Mouse (Mus musculus): ENCODE results near the gene Intu.

Intu gene

DNA sequence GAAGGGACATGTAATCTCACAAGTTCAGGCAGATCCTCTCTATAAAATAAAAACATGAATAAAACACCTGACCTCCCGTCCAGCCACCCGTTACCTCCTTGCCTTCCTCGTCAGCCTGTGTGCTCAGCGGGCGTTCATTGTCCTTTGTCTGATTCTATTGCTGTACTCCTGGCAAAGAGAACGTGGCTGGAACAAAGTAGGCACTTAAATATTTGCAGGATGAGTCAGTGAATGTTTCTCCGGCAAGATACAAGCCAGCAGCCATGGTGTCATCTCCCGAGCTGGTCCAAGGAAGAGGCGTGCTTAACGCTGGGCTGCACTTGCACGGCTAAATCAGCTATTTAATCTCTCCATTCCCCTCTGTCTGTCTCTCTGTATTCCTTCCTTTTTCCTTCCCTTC lies 151.3 kb downstream of the Intu start:
- peak; percentile 51 to 74 for DNase-seq (ENCODE audit: inconsistent age in 2 of 2, low spot score in 1 of 2)

DNA sequence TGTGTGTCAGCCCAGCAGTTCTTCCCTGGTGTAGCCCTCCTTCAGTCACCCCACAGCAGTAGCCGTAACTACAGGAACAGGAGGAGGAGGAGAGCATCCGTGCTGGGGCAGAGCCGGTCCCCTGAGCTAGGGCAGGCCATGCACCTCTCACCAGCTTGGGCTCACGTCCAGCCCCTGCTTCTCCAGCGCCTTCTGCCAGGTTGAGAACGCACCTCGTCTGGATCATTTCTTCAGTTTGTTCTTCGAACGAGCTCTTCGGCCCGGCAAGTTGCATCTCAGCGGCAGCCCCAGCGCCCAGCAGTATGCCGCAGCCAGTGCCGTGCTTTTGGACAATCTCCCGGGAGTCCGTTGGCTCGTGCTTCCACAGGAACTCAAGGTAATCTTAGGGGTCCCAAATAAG lies 152.1 kb downstream of the Intu start:
- DNase-seq (ENCODE audit: inconsistent age in 2 of 2, low spot score in 1 of 2) = no peak

DNA sequence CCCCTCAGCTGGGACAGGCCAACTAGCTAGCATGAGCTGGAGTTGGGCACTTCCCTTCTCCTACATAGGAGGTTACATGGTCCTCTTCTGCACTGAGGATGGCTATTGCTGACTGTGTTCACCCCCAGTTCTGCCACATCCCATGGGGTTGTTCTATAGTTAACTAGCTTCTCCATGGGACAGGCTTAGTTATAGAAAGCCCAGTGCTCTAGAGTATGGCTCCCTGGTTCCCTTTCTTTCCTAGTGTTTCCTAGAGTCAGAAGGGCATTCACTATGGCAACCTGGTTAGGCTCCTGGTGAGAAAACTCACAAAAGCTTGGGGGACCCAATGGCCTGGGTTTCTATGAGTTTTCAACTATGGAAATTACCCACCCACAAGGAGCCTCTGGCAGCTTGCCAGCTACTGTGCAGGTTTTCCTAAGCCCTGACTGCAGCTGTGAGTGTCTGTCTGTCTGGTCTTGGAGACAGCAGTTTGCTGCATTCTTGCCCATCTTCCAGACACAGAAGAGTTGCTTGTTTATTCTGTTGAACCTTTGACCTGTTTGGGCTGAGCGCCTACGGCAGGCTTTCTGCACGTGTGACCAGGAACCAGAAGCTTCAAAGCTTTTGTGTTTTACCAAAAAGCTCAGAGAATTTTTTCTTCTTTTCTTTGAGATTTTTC lies 154.9 kb downstream of the Intu start:
- DNase-seq (ENCODE audit: inconsistent age in 2 of 2, low spot score in 1 of 2) = peak in 1 of 2 experiments; percentile 27

DNA sequence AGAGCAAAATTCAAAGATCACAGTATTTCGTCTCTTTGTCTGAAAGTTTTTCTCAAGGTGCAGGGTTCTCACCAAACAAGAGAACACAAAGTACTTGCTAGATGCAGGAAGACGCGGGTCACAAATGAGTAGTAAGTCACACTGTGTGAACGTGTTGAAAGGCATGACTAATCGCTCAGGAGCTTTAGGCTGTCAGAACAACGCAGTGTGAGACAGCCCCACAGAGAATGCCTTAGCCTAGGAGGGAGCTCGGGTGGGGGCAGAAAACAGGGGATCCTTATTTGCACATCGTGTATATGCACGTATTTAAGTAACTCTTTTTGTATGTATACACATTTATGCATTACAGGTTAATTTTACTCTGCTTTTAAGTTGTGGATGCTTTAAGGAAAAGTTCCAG lies 155.8 kb downstream of the Intu start:
- no peak for DNase-seq (ENCODE audit: inconsistent age in 2 of 2, low spot score in 1 of 2)

DNA sequence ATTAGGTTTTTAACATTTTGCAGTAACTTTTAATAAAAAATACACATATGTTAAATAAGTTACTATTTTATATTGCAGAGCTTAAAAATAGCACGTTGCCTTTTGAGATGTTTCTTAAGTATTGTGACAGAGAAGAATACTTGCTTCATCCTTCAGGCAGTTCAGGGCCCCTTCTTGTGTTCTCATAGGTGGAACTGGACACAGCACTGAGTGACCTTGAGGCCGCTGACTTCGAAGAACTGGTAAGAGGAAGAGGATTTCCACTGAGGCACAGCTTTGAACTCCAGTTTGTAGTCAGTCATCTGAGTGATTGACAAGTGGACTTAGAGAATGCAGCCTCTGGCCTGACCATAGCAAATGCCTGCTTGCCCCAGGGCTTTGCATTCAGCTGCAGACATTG lies 156.5 kb downstream of the Intu start:
- no peak for DNase-seq (ENCODE audit: inconsistent age in 2 of 2, low spot score in 1 of 2)

DNA sequence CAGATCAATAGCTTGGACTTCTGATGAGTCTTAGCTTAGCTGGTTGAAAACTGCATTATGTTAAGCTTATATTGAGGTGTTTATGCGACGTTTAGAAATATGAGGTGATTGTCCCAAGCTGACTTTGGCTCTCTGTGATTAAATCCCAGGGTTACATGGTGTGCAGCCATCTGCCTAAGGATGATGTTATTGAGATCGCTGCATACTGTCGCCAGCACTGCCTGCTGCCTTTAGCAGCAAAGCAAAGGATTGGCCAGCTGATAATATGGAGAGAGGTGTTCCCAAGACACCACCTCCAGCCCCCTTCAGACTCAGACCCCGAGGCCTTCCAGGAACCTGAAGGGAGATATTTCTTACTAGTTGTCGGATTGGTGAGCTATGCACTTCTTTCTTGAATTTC lies 160.5 kb downstream of the Intu start:
- no peak for DNase-seq (ENCODE audit: inconsistent age in 2 of 2, low spot score in 1 of 2)

DNA sequence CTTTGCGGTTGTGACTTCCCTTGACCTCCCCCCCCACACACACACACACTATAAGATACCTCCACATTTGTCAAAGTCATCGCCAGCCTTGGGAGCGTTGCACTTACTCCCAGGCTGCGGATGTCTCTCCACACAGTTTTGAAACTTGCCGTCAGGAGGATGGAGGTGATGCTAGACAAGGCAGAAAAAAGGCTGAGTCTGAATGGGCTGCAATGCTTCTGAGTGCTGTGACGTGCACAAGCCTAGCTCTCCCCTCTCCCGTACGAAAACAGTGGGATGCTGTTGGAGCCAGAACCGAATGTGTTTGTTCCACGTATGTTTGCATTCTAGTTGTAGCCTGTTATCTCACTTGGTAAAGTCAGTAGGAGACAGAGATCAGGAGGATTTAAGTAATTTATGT lies 162.3 kb downstream of the Intu start:
- no peak for DNase-seq (ENCODE audit: inconsistent age in 2 of 2, low spot score in 1 of 2)

DNA sequence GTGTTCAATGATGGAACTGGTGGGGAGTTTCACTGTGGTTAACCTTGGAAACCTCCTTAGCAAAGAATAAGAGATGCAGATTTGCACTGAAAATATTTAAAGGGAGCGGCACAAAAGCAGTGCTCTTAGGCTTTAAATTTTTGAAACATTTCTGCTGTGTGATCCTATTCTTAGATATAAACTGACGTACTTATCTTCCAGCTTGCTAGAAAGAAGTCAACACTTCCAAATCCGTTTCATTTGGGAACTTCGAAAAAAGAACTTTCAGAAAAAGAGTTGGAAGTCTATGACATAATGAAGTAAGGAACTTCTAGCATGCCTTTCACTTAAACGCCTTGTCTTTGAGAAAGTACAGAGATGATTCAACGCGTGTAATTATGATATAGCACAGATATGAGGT lies 162.9 kb downstream of the Intu start:
- DNase-seq (ENCODE audit: inconsistent age in 2 of 2, low spot score in 1 of 2) = no peak

DNA sequence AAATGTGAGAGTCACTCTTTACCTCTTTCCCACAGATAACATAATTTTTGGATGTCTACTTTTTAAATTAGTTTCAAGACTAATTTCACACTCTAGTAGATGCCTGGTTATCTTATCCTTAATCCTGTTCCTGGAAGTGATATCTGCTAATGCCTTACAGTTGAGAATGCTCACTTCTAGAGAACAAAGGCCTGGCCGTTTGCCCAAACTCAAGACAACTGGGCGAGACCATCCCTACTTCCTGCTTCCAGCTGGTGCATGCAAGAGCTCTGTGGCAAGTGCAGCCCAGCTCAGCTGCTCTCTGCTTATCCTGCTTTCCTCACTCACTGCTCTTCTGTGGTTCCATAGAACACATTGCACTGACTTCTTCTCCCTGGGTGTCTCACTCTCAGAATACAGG lies 163.4 kb downstream of the Intu start:
- DNase-seq (ENCODE audit: inconsistent age in 2 of 2, low spot score in 1 of 2) = peak in 1 of 2 experiments; percentile 29

DNA sequence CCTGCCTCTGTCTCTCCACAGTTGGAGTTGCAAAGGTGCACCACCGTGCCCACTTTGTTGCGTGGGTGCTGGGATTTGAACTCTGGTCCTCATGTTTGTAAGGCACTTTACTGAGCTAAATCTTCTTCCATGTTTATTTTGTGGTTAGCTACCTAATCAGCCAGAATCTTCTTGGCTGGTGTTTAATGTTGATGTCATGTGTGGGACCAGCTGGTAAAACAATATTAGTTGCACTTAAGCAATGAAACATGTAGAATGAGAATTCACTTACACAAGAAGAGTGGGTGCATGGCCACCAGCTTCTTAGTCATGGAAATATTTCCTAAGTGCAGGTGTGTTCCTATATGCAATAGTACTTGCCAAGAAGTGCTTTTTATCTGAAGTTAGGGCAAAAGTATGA lies 164.1 kb downstream of the Intu start:
- DNase-seq (ENCODE audit: inconsistent age in 2 of 2, low spot score in 1 of 2) = no peak

DNA sequence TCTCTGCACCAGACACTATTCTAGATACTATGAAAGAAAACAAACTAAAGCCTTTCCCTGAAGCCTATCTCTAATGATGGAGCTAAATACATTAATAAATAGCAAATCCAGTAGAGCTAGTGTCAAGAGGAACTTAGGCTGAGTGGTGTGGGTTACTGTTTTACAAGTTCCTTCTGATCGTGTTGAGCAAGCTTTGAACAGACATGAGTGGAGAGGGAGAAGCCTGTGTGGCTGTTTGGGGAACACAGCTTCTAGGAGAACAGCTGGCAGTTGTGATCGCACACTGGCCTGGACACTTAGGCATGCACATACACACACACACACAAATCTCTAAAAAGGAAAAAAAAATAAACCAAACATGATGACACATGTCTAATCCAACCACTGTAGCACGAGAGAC lies 167.7 kb downstream of the Intu start:
- no peak for DNase-seq (ENCODE audit: inconsistent age in 2 of 2, low spot score in 1 of 2)

DNA sequence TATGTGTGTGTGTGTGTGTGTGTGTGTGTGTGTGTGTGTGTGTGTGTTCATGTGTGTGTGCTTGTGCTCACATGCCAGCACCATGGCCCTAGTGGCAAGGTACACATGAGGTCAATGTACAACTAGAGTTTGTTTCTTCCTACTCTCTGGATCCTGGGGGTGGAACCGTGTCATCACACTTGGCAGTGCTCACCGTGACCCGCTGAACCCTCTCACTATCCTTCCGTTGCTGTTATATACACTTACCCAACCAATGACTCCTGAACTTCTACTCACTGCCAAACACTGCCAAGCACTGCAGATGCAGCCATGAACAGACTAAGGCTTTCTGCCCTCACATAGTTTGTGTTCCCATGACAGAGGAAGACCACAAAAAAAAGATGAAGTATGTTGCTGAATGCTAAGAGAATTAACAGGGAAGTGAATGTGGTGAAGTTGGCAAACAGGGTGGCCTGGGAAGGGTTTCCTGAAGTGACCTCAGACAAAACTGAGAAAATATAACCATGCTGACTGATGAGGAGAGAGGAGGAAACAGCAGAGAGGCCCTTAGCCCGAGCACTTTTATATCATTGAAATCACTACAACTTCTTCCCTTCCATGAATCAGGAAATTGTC lies 173.8 kb downstream of the Intu start:
- DNase-seq (ENCODE audit: inconsistent age in 2 of 2, low spot score in 1 of 2) = no peak

DNA sequence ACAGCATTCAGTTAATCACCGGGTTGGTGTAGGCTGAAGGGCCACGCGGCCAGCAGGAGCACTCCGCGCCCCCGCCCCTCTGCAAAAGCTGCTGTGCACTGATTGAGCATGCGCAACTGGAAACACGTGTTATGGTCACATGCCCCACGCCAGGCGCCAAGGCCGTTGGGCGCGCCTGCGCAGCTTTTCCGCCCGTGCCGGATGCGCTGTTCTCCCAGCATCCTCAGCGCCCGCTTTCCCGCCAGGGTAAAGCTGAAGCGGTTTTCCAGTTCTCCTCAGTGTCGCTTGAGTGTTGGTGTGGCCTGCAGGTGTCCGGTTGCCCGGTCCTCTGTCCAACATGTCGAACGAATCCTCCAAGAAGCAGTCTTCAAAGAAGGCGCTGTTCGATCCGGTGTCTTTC lies 177.6 kb downstream of the Intu start, which contains the start of gene Slc25a31:
Gene Slc25a31 (plus strand): TSS at position 201 of the 400 bp plus-strand sequence.
- no peak for DNase-seq (ENCODE audit: inconsistent age in 2 of 2, low spot score in 1 of 2)

DNA sequence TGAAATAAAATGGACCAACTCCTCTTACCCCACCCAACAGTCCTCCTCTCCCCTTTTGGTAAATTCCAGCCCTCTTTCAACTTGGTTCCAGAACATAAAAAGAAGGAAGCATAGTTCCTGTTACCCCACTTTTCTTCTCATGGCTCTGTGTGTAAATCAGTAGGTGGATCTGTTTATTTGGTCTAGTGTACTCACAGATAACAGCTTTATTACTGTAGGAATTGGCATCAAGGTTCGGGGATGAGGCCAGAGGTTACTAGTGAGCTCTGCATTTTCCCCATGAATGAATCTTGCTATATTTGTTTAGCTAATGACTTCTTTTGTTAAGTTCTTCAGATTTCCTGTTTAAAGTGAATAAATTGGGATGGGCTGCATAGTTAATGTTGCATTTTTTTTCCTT lies 185.0 kb downstream of the Intu start:
- DNase-seq (ENCODE audit: inconsistent age in 2 of 2, low spot score in 1 of 2) = no peak

DNA sequence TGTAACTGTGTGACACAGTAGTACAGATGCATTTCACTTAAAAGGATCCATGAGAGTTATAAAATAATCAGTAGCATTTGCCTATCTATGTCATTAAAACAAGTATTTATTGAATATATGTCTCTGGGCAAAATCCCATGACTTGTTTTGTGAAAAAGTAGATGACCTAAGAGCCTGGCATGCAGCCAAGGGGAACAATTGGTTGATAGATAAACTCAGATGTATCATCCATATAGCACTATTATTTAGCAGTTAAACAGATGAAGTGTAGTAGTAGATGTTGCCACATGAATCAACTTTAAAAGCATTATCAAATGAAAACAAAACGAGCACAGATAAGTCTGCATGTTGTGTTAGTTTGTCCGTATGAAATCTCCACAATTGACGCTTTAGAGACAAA lies 187.9 kb downstream of the Intu start:
- no peak for DNase-seq (ENCODE audit: inconsistent age in 2 of 2, low spot score in 1 of 2)

DNA sequence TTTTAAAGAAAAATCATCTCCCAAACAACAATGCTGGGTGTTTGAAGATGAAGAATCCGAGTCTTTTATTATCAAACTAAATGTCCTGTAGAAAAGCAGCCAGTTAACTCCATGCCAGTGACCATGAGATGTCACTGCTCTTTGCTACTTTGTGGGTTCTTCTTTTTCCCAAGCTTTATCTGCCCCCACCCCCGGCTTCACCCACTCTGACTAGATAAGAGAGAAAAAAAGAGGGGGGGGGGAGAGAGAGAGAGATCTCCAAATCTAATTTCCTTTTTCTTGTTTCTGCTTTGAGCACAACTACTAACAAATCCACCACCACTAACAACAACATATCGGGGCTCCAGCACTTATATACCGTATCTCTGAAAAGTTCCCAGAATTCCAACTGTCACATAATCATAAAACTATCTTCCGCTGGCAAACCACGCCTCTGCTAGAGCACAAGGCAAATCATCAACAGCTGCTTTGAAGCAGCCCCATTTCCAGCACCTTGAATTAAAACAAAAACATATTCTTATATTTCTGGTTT lies 207.4 kb downstream of the Intu start:
- DNase-seq (ENCODE audit: inconsistent age in 2 of 2, low spot score in 1 of 2) = no peak

DNA sequence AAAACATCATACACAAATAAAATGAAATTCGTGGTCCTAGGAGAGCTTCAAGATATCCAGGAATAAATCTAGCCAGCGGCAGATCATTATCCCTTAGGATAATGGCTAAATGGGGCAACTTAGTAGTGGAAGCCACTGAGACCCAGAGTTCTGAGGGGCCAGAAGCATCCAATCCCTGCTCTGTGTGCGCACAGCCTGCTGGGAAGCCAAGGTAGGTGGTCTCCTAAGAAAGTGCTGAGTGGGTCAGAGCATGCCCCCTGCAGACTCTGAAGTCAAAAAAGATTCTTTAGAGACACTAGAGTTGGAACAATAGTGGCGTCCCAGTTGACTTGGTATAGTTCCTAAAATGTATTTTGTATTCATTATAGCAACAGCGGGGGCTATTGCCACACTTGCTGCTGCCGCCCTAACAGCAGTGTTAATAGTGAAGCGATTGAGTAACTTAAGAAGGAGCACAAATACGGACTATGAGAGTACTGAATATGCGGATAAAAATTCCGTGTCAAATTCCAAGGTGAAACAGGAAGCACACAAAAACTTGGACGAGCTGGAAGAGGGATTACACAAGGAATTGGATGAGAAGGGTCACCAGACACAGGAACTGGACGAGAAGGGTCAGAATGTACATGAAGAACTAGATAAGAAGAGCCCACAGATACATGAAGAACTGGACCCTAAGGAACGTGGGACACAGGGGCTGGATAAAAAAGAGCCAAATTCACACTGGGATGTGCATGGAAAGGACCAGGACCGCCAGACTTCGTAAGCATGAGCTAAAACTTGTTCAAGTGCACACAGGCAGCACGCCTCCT lies 213.1 kb downstream of the Intu start, which contains the start of gene Hspa4l:
Gene Hspa4l (plus strand): TSS at position 472 of the 812 bp plus-strand sequence.
- peak in 1 of 2 experiments; percentile 9 for DNase-seq (ENCODE audit: inconsistent age in 2 of 2, low spot score in 1 of 2)

DNA sequence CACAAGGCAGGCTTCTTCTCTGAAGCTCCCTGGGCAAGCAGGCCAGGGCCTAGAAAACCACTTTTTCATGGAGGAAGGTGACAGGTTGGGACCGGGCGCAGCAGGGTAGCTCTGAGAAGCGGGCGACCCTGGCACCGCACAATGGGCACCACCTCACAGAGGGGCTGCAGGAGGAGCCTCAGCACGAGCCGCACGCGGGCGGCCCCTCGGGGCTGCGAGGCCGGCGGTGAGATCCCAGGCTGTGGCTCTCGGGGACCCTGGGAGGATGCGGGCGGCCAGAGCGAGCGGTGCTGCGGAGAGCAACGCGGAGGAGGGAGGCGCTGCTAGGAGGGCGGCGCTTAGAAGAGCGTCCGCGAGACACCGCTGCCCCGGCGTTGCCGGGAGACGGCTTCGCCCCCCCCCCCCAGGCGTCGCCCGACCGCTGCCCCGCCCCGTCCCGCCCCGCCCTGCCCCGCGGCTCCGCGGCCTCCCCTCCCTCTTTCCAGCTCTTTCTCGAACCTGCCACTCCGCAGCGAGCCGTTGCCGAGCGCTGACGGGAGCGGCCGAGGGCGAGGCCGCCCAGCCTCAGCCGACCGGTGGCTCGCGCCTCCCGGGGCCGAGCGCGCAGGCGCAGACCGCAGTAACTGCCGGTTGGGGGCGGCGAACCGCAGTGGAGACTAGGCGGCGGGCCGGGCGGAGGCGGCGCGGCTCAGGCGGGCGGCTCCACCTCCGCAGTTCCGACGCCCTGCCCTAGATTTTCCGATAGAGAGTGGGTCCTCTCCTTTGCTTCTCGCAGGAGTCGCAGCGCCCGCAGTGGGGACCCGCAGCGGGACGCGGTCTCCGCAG lies 214.0 kb downstream of the Intu start:
- peak; percentile 95 to 98 for DNase-seq (ENCODE audit: inconsistent age in 2 of 2, low spot score in 1 of 2)

DNA sequence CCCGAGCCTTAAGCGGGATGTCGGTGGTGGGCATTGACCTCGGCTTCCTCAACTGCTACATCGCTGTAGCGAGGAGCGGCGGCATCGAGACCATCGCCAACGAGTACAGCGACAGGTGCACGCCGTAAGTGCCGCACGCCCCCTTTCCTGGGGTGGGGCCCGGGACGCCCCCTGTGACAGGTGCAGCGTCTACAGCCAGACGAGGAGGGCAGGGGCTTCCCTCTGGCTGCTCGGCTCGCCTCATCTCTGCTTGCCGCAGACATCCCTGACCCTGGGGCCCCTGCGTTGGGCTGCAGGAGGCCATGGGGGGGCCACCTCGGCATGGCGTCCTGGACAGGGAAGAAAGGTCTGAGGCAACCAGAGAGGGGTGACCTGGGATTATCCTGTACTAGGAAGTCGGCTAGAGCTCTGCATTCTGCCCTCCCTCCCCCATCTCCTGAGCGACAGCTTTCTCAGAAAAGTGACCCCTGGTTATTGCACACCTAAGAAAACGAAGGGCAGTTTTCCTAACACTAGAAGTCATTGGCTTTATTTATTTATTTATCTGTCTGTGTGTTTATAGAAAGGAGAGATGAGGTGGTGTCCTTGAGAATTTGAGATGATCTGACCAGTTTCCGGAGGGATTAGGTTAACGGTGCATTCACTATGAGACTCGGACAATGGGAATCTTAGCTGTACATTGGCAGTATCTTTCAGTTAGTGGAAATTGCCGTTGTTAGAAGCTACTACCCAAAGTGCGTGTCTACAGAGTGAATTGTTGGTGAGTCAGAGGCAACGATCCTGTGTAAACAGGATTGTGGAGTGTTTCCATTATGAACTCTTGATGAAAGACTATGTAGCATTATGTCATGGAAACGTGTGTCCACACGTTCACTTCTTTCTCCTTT lies 214.8 kb downstream of the Intu start:
- peak; percentile 15 to 76 for DNase-seq (ENCODE audit: inconsistent age in 2 of 2, low spot score in 1 of 2)
